Mouse (Mus musculus): ENCODE measurements at regions not wholly inside any gene's neighbourhood (a gene's known extent, or its start where the extent isn't known, plus 50 kb on each side); places are given as distances from the start of the nearest gene placed in this dataset.

DNA sequence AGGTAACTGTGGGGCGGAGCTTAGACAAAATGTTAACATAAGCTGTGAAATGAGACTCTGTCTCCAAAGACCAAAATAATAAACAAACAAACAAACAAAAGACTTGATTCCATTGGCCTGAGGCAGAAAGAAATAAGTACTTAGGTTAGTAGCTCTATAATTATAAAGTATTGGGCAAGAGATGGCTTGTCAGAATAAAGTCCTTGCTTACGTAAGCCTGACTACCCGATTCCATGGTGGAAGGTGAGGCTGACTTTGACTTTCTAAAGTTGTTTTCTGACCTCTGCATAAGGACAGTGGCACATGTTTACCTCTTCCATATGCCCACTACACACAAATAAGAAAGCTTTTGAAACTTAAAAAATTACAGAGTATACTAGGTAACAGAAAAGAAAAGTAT lies 120.3 kb upstream of the Trim24 start:
- TF ChIP-seq CTCF (IDR thresholded peaks at IDR 0.05; ENCODE audit: extremely low read depth, insufficient read length, insufficient replicate concordance, low read depth, low read length), result no peak
- no peak for TF ChIP-seq POLR2A (IDR thresholded peaks at IDR 0.05; ENCODE audit: low read depth, low read length)

Measured in small intestine, adult 2 months (tissue).